Mouse (Mus musculus) midbrain, embryonic 15.5 days (tissue): ENCODE measurements around the gene Tcf3. TPM values are rescaled to one million over a fixed set of nuclear protein-coding genes. Genes with fewer than 3 reads are reported as not detected.

Experiments used
- ATAC-seq: fragments of 200-750 bp; cut with Nextera tagmentation; replicated peaks from 2 replicates; pipeline ENCODE4 v1.8.0; 2017; ENCODE audit warnings: moderate TSS enrichment
- H3K27ac ChIP-seq: fragments of 300-500 bp; sonication (generic); 2 replicates; pipeline ENCODE4 v1.5.1; 2015; ENCODE audit warnings: mild to moderate bottlenecking, inconsistent platforms
- H3K27me3 ChIP-seq: fragments of 300-500 bp; sonication (generic); replicated peaks from 2 replicates; pipeline ENCODE4 v1.6.1; 2015; ENCODE audit warnings: inconsistent platforms
- H3K36me3 ChIP-seq: fragments of 300-500 bp; sonication (generic); replicated peaks from 2 replicates; pipeline ENCODE4 v1.6.1; 2015; ENCODE audit warnings: inconsistent platforms
- H3K4me1 ChIP-seq: fragments of 300-500 bp; sonication (generic); 2 replicates; pipeline ENCODE4 v1.6.1; 2015; ENCODE audit warnings: inconsistent platforms
- H3K4me2 ChIP-seq: fragments of 300-500 bp; sonication (generic); 2 replicates; pipeline ENCODE4 v1.6.1; 2015; ENCODE audit warnings: inconsistent platforms, mild to moderate bottlenecking, moderate library complexity
- H3K4me3 ChIP-seq: fragments of 300-500 bp; sonication (generic); 2 replicates; pipeline ENCODE4 v1.5.1; 2015; ENCODE audit warnings: mild to moderate bottlenecking, inconsistent platforms
- H3K9ac ChIP-seq: fragments of 300-500 bp; sonication (generic); 2 replicates; pipeline ENCODE4 v1.6.1; 2015; ENCODE audit warnings: mild to moderate bottlenecking, inconsistent platforms
- H3K9me3 ChIP-seq: fragments of 300-500 bp; sonication (generic); 2 replicates; pipeline ENCODE4 v1.6.1; 2016; ENCODE audit warnings: inconsistent platforms
- WGBS: fragments of 180-500 bp; shearing (Covaris S2); methylation state at CpG from one replicate; pipeline ENCODE4 v1.1.7; 2015; ENCODE audit warnings: mixed read lengths; 5-methylcytosine and 5-hydroxymethylcytosine counted together
- polyA plus RNA-seq: library from polyadenylated mRNA; unstranded; fragments of >200 nt; fragmentation: Nextera tagmentation; extraction: Ambion mirVana; gene quantifications from 2 replicates; pipeline ENCODE4 v1.2.1, GENCODE M21; 2015

Tcf3 gene
- polyA plus RNA-seq, 1 experiment from 2014 or later, result 44.9 TPM

GRCm38 (mm10) chr10:80388731-80389130 lies 44.7 kb downstream of the Tcf3 start:
- Histone ChIP-seq H3K4me3 (peak overlapping the region; percentile 95; the same call in 1 of the 2 replicates), H3K36me3 (peaks cover 23% of the 10 kb centered on the region), H3K9me3 (no peaks in the 10 kb centered on the region), H3K27ac (no peak overlapping the region), H3K4me2 (peak overlapping the region; percentile 97; the same call in 1 of the 2 replicates), H3K4me1 (peaks cover 22% of the 10 kb centered on the region), H3K9ac (0 out of 2 replicates have a peak overlapping the region, but pooled peaks have one; percentile 76), H3K27me3 (no peaks in the 10 kb centered on the region)
- ATAC-seq, result no peak
- WGBS, result 42% methylated on average over 2 of the region's 2 CpGs

- peaks cover 17% of the 10 kb centered on the region for H3K36me3 ChIP-seq
- no peaks in the 10 kb centered on the region for H3K9me3 ChIP-seq
- WGBS, result 0% methylated on average over 20 of the region's 61 CpGs
Measured at GRCm38 (mm10) chr10:80387522-80387959, 45.9 kb downstream of the Tcf3 start, which contains the start of gene Mex3d. Mex3d (minus strand) TSS chr10:80387659.

DNA sequence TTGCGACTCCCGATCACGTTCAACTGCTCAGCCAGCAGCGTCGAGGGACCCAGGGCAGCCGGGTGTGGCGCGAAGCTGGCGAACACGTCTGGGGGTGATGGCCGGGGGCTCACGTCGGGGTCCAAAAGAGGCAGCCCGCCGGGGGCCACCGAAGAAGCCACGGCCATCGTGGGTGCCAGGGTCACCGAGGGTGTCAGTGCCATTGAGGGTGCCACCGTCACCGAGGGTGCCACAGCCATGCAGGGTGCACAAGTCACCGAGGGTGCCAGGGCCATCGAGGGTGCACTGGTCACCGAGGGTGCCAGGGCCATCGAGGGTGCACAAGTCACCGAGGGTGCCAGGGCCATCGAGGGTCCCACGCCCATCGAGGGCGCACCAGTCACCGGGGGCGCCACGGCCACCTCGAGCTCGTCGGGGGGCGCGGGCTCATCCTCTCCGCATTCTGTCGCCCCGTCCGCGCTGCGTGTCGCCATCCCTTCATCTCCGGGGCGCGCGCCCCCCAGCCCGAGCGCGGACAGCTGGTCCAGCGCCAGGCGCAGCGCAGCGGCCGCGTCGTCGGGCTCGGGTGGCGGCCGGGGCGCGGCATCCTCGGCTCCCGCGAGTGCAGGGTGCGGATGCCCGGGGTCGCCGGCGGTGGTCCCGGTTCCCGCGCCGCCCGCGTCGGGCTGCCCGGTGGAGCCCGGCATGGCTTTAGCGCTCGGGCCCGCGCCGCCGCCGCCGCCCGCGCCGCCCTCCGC lies 46.5 kb downstream of the Tcf3 start:
- peak overlapping the region; percentile 69 for H3K4me2 ChIP-seq
- peak overlapping the region; percentile 96 for H3K27ac ChIP-seq
- H3K27me3 ChIP-seq, result no peaks in the 10 kb centered on the region
- peaks cover 37% of the 10 kb centered on the region for H3K4me1 ChIP-seq
- H3K36me3 ChIP-seq, result peaks cover 17% of the 10 kb centered on the region
- H3K9ac ChIP-seq, result peak overlapping the region; percentile 99
- no peaks in the 10 kb centered on the region for H3K9me3 ChIP-seq
- H3K4me3 ChIP-seq, result peak overlapping the region; percentile 95
- WGBS, result 0% methylated on average over 46 of the region's 94 CpGs
- no peak for ATAC-seq

More at GRCm38 (mm10) chr10:80387522-80387959, 45.9 kb downstream of the Tcf3 start, which contains the start of gene Mex3d:
- Histone ChIP-seq H3K4me1 (peaks cover 34% of the 10 kb centered on the region), H3K4me3 (peak within 1 kb of the TSS; percentile 95), H3K9ac (peak within 1 kb of the TSS; percentile 99), H3K27me3 (no peaks in the 10 kb centered on the region), H3K4me2 (peak within 1 kb of the TSS; percentile 97), H3K27ac (peak within 1 kb of the TSS; percentile 96)
- peak; percentile 31 for ATAC-seq

- Histone ChIP-seq H3K36me3 (peaks cover 20% of the 10 kb centered on the region), H3K4me3 (peak overlapping the region; percentile 95), H3K9ac (peak overlapping the region; percentile 99), H3K27ac (peak overlapping the region; percentile 96), H3K4me1 (peaks cover 37% of the 10 kb centered on the region), H3K9me3 (no peaks in the 10 kb centered on the region), H3K27me3 (no peaks in the 10 kb centered on the region), H3K4me2 (peak overlapping the region; percentile 69)
- peak; percentile 79 for ATAC-seq
- under 1% methylated on average over 34 of the region's 34 CpGs for WGBS
Measured at GRCm38 (mm10) chr10:80385811-80386734, 47.4 kb downstream of the Tcf3 start.

GRCm38 (mm10) chr10:80385310-80385709 lies 48.1 kb downstream of the Tcf3 start:
- H3K4me3 ChIP-seq, result peak overlapping the region; percentile 95
- H3K36me3 ChIP-seq, result peaks cover 26% of the 10 kb centered on the region
- peak overlapping the region; percentile 69 for H3K4me2 ChIP-seq
- WGBS, result 4% methylated on average over 7 of the region's 7 CpGs
- H3K4me1 ChIP-seq, result peaks cover 37% of the 10 kb centered on the region
- no peaks in the 10 kb centered on the region for H3K9me3 ChIP-seq
- peak; percentile 0; the same call in 1 of the 2 replicates for ATAC-seq
- no peaks in the 10 kb centered on the region for H3K27me3 ChIP-seq
- H3K27ac ChIP-seq, result peak overlapping the region; percentile 96
- peak overlapping the region; percentile 99 for H3K9ac ChIP-seq

GRCm38 (mm10) chr10:80384709-80385108 lies 48.7 kb downstream of the Tcf3 start:
- Histone ChIP-seq H3K4me3 (peak overlapping the region; percentile 95), H3K27me3 (no peaks in the 10 kb centered on the region), H3K36me3 (peaks cover 31% of the 10 kb centered on the region), H3K9ac (peak overlapping the region; percentile 99), H3K4me1 (peaks cover 37% of the 10 kb centered on the region), H3K27ac (peak overlapping the region; percentile 96), H3K9me3 (no peaks in the 10 kb centered on the region), H3K4me2 (peak overlapping the region; percentile 69)
- ATAC-seq, result no peak
- WGBS, result 49% methylated on average over 7 of the region's 7 CpGs

DNA sequence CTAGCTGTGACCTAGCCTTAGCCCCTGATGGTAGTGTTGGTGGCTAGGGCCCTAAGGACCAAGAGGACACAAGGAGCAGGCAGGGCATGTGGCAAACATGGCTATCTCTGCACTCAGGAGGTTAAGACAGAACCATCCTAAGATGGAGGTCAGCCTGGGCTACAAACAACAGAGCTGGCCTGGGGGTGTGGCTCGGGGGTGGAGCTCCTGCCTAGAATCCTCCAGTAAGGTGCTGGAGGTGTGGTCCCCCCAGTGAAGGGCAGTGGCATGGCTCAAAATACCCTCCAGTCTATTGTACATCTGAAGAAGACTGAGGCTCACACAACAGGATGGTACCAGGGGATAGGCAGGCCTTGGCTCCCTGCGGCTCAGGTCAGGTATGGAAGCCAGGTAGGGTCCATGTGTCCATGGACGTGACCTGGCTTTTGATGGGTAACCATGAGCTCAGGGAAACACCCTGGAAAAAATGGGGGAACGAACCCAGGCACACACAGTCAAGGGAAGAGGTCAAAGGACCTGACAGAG lies 49.3 kb downstream of the Tcf3 start:
- Histone ChIP-seq H3K4me3 (peak overlapping the region; percentile 95), H3K4me1 (peaks cover 37% of the 10 kb centered on the region), H3K9me3 (no peaks in the 10 kb centered on the region), H3K9ac (peak overlapping the region; percentile 99), H3K27ac (peak overlapping the region; percentile 96; the same call in 1 of the 2 replicates), H3K36me3 (peaks cover 35% of the 10 kb centered on the region), H3K27me3 (no peaks in the 10 kb centered on the region), H3K4me2 (peak overlapping the region; percentile 69)
- ATAC-seq, result no peak
- 84% methylated on average over 4 of the region's 4 CpGs for WGBS

GRCm38 (mm10) chr10:80383431-80383830 lies 50.0 kb downstream of the Tcf3 start:
- Histone ChIP-seq H3K9ac (peak overlapping the region; percentile 22; the same call in 1 of the 2 replicates), H3K9me3 (no peaks in the 10 kb centered on the region), H3K36me3 (peaks cover 35% of the 10 kb centered on the region), H3K4me3 (peak overlapping the region; percentile 95), H3K4me1 (peaks cover 36% of the 10 kb centered on the region), H3K27me3 (no peaks in the 10 kb centered on the region), H3K4me2 (peak overlapping the region; percentile 69), H3K27ac (peak overlapping the region; percentile 17; the same call in 1 of the 2 replicates)
- WGBS, result 45% methylated on average over 4 of the region's 4 CpGs
- no peak for ATAC-seq

DNA sequence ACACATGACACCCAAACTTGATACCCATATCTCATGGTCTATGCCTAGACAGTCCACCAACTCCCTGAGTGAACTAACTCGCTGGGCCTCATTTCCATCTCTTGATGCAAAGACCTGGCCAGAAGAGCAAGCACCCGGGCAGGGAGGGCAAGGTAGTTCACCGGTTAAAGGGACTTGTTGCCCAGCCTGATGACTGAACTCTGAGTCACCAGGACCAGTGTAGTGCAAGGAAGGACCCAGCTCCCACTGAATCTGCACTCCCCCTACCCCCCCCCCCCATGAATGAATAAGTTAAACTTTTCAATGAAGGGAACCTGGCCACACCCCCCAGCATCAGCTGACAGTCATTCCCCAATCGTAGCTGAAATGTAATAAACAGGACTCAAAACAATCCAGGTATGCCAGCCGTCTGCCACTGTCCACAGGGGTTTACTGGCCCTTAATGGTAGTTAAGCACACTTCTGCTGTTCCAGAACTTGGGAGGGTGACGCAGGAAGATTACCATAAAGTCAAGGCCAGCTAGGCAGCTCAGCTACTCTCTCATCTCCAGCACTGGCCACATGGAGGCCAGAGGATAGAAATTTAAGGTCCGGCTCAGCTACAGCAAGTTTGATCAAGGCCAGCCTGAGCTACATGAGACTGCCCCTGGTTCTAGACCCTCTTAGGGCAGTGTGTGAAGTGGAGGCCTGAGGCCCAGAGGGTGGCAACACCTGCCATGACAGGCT lies 50.6 kb downstream of the Tcf3 start:
- Histone ChIP-seq H3K4me3 (peak overlapping the region; percentile 95), H3K36me3 (peaks cover 35% of the 10 kb centered on the region), H3K9me3 (no peaks in the 10 kb centered on the region), H3K4me2 (peak overlapping the region; percentile 69), H3K4me1 (peaks cover 30% of the 10 kb centered on the region), H3K27ac (no peak overlapping the region), H3K9ac (no peak overlapping the region), H3K27me3 (no peaks in the 10 kb centered on the region)
- WGBS, result 77% methylated on average over 7 of the region's 7 CpGs
- no peak for ATAC-seq

- no peaks in the 10 kb centered on the region for H3K9me3 ChIP-seq
- H3K27me3 ChIP-seq, result no peaks in the 10 kb centered on the region
- peaks cover 30% of the 10 kb centered on the region for H3K36me3 ChIP-seq
- no peak for ATAC-seq
- peaks cover 5% of the 10 kb centered on the region for H3K4me1 ChIP-seq
- H3K9ac ChIP-seq, result no peak overlapping the region
- no peak overlapping the region for H3K27ac ChIP-seq
- H3K4me2 ChIP-seq, result no peak overlapping the region
- H3K4me3 ChIP-seq, result no peak overlapping the region
- WGBS, result 52% methylated on average over 10 of the region's 10 CpGs
Measured at GRCm38 (mm10) chr10:80377716-80378115, 55.7 kb downstream of the Tcf3 start.

GRCm38 (mm10) chr10:80376160-80376559 lies 57.3 kb downstream of the Tcf3 start:
- no peak for ATAC-seq
- WGBS, result 1% methylated on average over 7 of the region's 7 CpGs

More at GRCm38 (mm10) chr10:80376160-80376559, 57.3 kb downstream of the Tcf3 start:
- Histone ChIP-seq H3K27ac (no peak overlapping the region), H3K36me3 (peaks cover 15% of the 10 kb centered on the region), H3K4me2 (no peak overlapping the region), H3K4me3 (no peak overlapping the region), H3K9me3 (no peaks in the 10 kb centered on the region), H3K4me1 (peaks cover 8% of the 10 kb centered on the region), H3K9ac (no peak overlapping the region), H3K27me3 (no peaks in the 10 kb centered on the region)
